Mouse (Mus musculus) lung, postnatal 0 days (tissue): ENCODE data around the gene Pi16. TPM values are rescaled to one million over a fixed set of nuclear protein-coding genes. Genes with fewer than 3 reads are reported as not detected.

Source experiments
- ATAC-seq: fragments of 200-750 bp; cut with Nextera tagmentation; 2 replicates; pipeline ENCODE4 v1.8.0; 2017; ENCODE audit warnings: moderate library complexity
- DNase-seq: peaks from one replicate; pipeline ENCODE4 v3.0.0-alpha.2; 2016; ENCODE audit warnings: low spot score
- H3K27ac ChIP-seq: fragments of 300-500 bp; sonication (generic); 2 replicates; pipeline ENCODE4 v1.5.1; 2014; ENCODE audit warnings: antibody characterized with exemption, mild to moderate bottlenecking, low read length, mixed read lengths
- H3K27me3 ChIP-seq: fragments of 300-500 bp; sonication (generic); replicated peaks from 2 replicates; pipeline ENCODE4 v1.6.1; 2014; ENCODE audit warnings: low read length, mixed read lengths; ENCODE audit not compliant: insufficient read depth
- H3K36me3 ChIP-seq: fragments of 300-500 bp; sonication (generic); 2 replicates; pipeline ENCODE4 v1.6.1; 2014; ENCODE audit warnings: low read length, mixed read lengths; ENCODE audit not compliant: insufficient read depth
- H3K4me1 ChIP-seq: fragments of 300-500 bp; sonication (generic); 2 replicates; pipeline ENCODE4 v1.6.1; 2014; ENCODE audit warnings: antibody characterized with exemption, low read depth, low read length, mixed read lengths; ENCODE audit not compliant: insufficient read depth
- H3K4me2 ChIP-seq: fragments of 300-500 bp; sonication (generic); replicated peaks from 2 replicates; pipeline ENCODE4 v1.6.1; 2014; ENCODE audit warnings: low read depth, mild to moderate bottlenecking, low read length, moderate library complexity, mixed read lengths
- H3K4me3 ChIP-seq: fragments of 300-500 bp; sonication (generic); 2 replicates; pipeline ENCODE4 v1.5.1; 2014; ENCODE audit warnings: low read depth, low read length
- H3K9ac ChIP-seq: fragments of 300-500 bp; sonication (generic); replicated peaks from 2 replicates; pipeline ENCODE4 v1.6.1; 2014; ENCODE audit warnings: low read depth, mild to moderate bottlenecking
- H3K9me3 ChIP-seq: fragments of 300-500 bp; sonication (generic); 2 replicates; pipeline ENCODE4 v1.6.1; 2016; ENCODE audit warnings: low read length, mixed read lengths
- CTCF ChIP-seq: IDR thresholded peaks from 2 replicates; pipeline ENCODE4 v1.5.1; 2016; ENCODE audit warnings: antibody characterized with exemption, mild to moderate bottlenecking
- EP300 ChIP-seq: IDR thresholded peaks from 2 replicates; pipeline ENCODE4 v1.6.1; 2016; ENCODE audit warnings: antibody characterized with exemption, mild to moderate bottlenecking, control low read depth
- WGBS: fragments of 180-500 bp; shearing (Covaris S2); extraction: QIAGEN DNeasy Blood & Tissue Kit; methylation state at CpG from one replicate; pipeline ENCODE4 v1.1.7; 2014; 5-methylcytosine and 5-hydroxymethylcytosine counted together
- polyA plus RNA-seq: library from polyadenylated mRNA; unstranded; fragments of >200 nt; fragmentation: Nextera tagmentation; extraction: Ambion mirVana; gene quantifications from 2 replicates; pipeline ENCODE4 v1.2.1, GENCODE M21; 2015

The Pi16 gene
- polyA plus RNA-seq, 1 experiment from 2014 or later, result 2.8 TPM

- Histone ChIP-seq H3K4me3 (peak overlapping the region; percentile 14; the same call in 1 of the 2 replicates), H3K27ac (peak overlapping the region; percentile 89), H3K36me3 (no peaks in the 10 kb centered on the region), H3K4me1 (peaks cover 14% of the 10 kb centered on the region; the same call in 1 of the 2 replicates), H3K9ac (no peak overlapping the region), H3K4me2 (peak overlapping the region; percentile 48), H3K27me3 (no peaks in the 10 kb centered on the region), H3K9me3 (no peaks in the 10 kb centered on the region)
- no peak for DNase-seq
- 14% methylated on average over 9 of the region's 9 CpGs for WGBS
- no peak for ATAC-seq
- TF ChIP-seq EP300 (no peak), CTCF (no peak)
Measured at GRCm38 (mm10) chr17:29356882-29357281, 39.4 kb downstream of the Pi16 start.

GRCm38 (mm10) chr17:29358928-29359327 is 41.4 kb downstream of the Pi16 start:
- Histone ChIP-seq H3K27ac (no peak overlapping the region), H3K27me3 (no peaks in the 10 kb centered on the region), H3K9ac (no peak overlapping the region), H3K36me3 (no peaks in the 10 kb centered on the region), H3K4me3 (no peak overlapping the region), H3K4me1 (peaks cover 14% of the 10 kb centered on the region; the same call in 1 of the 2 replicates), H3K9me3 (no peaks in the 10 kb centered on the region), H3K4me2 (no peak overlapping the region)
- WGBS, result 72% methylated on average over 3 of the region's 3 CpGs
- DNase-seq (no peak), ATAC-seq (no peak)
- TF ChIP-seq CTCF, result no peak
- TF ChIP-seq EP300, result no peak

GRCm38 (mm10) chr17:29360761-29361221 is 43.3 kb downstream of the Pi16 start, which contains the start of gene Fgd2:
Gene Fgd2 (plus strand): TSS chr17:29360914.
- Histone ChIP-seq H3K4me3 (no peak within 1 kb of the TSS), H3K9me3 (no peaks in the 10 kb centered on the region), H3K27me3 (no peaks in the 10 kb centered on the region), H3K9ac (no peak within 1 kb of the TSS), H3K27ac (no peak within 1 kb of the TSS), H3K36me3 (no peaks in the 10 kb centered on the region), H3K4me2 (peak within 1 kb of the TSS; percentile 14; the same call in 1 of the 2 replicates), H3K4me1 (peaks cover 10% of the 10 kb centered on the region; the same call in 1 of the 2 replicates)
- WGBS, result 21% methylated on average over 5 of the region's 5 CpGs
- ATAC-seq (no peak), DNase-seq (peak; percentile 80)
- TF ChIP-seq CTCF, result peak; percentile 43
- TF ChIP-seq EP300, result no peak

GRCm38 (mm10) chr17:29361982-29362691 is 44.7 kb downstream of the Pi16 start:
- TF ChIP-seq EP300, result no peak
- no peak for TF ChIP-seq CTCF
- 49% methylated on average over 8 of the region's 8 CpGs for WGBS
- no peaks in the 10 kb centered on the region for H3K27me3 ChIP-seq

GRCm38 (mm10) chr17:29363109-29363508 is 45.6 kb downstream of the Pi16 start:
- DNase-seq, result no peak
- Histone ChIP-seq H3K4me3 (no peak overlapping the region), H3K4me2 (no peak overlapping the region), H3K4me1 (no peaks in the 10 kb centered on the region; the same call in 1 of the 2 replicates), H3K9me3 (no peaks in the 10 kb centered on the region), H3K27me3 (no peaks in the 10 kb centered on the region), H3K27ac (no peak overlapping the region), H3K9ac (no peak overlapping the region), H3K36me3 (no peaks in the 10 kb centered on the region)
- WGBS, result 88% methylated on average over 8 of the region's 8 CpGs
- ATAC-seq, result no peak
- TF ChIP-seq EP300 (no peak), CTCF (no peak)

More at GRCm38 (mm10) chr17:29361982-29362691, 44.7 kb downstream of the Pi16 start:
- no peak for ATAC-seq
- DNase-seq, result no peak
- Histone ChIP-seq H3K4me1 (peaks cover under 1% of the 10 kb centered on the region; the same call in 1 of the 2 replicates), H3K27ac (no peak overlapping the region), H3K9me3 (no peaks in the 10 kb centered on the region), H3K4me2 (no peak overlapping the region), H3K9ac (no peak overlapping the region), H3K4me3 (no peak overlapping the region), H3K36me3 (no peaks in the 10 kb centered on the region)

- DNase-seq, result no peak
- Histone ChIP-seq H3K4me1 (no peaks in the 10 kb centered on the region; the same call in 1 of the 2 replicates), H3K36me3 (no peaks in the 10 kb centered on the region), H3K9me3 (no peaks in the 10 kb centered on the region), H3K27me3 (no peaks in the 10 kb centered on the region), H3K27ac (no peak overlapping the region), H3K9ac (no peak overlapping the region), H3K4me3 (no peak overlapping the region), H3K4me2 (no peak overlapping the region)
- WGBS, result 81% methylated on average over 13 of the region's 13 CpGs
- TF ChIP-seq EP300 (no peak), CTCF (no peak)
- ATAC-seq, result no peak
Measured at GRCm38 (mm10) chr17:29365105-29365621, 47.7 kb downstream of the Pi16 start.
